Mouse (Mus musculus): Measurements from ENCODE around the gene Ell. TPM values are rescaled to one million over a fixed set of nuclear protein-coding genes. Genes with fewer than 3 reads are reported as not detected.
A peak's percentile ranks its signal among the peaks of the same experiment; 100 is the strongest.

Ell gene
- total RNA-seq, 2 experiments from 2014 or later = 12.7 to 19.8 TPM

GRCm38 (mm10) chr8:70611849-70612248 is 72.6 kb downstream of the Ell start:
- DNase-seq = peak; percentile 87

GRCm38 (mm10) chr8:70613763-70614162 is 74.5 kb downstream of the Ell start:
- DNase-seq = no peak

DNA sequence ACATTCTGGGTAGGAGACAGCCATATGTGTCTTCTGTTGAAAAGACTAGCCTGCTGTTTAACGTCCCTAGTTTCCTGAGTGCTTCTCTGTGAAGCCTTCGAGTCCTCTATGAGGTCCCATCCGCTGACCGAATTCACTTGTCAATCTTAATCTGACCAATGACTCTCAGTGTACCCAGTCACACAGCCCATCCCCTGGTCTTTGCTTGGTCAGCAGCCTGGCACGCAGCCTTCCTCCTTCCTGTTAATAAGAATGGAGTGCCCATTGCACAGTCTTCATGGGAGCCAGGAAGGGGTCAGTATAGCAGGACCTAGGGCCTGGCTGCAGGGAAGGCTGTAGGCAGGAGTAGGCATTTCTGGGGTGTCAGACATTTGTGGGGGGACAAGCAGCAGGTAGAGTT is 75.2 kb downstream of the Ell start:
- DNase-seq = no peak

GRCm38 (mm10) chr8:70615281-70615680 is 76.0 kb downstream of the Ell start:
- DNase-seq = no peak

GRCm38 (mm10) chr8:70615894-70616293 is 76.6 kb downstream of the Ell start, which contains the start of gene Lrrc25:
Gene Lrrc25 (plus strand): TSS chr8:70616155.
- DNase-seq = no peak

- no peak for DNase-seq
Measured at GRCm38 (mm10) chr8:70616645-70617044, 77.4 kb downstream of the Ell start.

DNA sequence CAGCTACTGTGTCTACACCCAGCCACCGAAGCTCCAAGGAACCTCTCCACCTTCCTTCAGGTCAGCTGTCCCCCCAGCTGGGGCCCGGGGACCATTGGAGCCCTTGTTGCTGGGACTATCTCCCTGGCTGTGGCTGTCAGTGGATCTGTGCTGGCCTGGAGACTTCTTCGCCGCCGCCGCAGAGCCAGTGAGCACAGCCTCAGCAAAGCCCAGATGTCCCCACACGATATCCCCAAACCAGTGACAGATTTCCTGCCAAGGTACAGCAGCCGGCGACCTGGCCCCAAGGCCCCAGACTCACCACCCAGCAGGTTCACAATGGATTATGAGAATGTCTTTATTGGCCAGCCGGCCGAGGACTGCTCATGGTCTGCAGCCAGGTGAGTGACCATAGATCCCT is 78.7 kb downstream of the Ell start:
- no peak for DNase-seq

- no peak for DNase-seq
Measured at GRCm38 (mm10) chr8:70618888-70619334, 79.7 kb downstream of the Ell start.

DNA sequence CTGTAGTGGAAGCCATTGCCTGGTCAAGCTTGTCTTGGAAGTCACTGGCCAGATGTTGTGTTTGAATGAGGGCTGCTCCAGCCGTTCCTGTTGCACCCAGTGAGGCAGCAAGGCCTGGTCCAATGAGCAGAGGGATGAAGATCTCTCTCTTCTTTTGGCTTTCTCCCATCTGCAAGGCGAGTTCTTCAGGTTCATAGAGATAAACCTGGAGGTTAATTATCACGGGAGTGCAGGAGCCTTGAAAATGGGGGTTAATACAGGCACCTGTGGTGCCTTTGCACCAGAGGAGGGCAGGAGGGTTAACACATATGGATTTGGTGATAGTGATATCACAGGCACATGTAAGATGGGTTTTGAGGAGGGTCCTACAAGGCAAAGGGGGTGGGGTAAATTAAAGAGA is 83.0 kb downstream of the Ell start:
- DNase-seq = no peak

- peak; percentile 72 for DNase-seq
Measured at GRCm38 (mm10) chr8:70625104-70625503, 85.8 kb downstream of the Ell start.

GRCm38 (mm10) chr8:70627041-70627440 is 87.8 kb downstream of the Ell start:
- no peak for DNase-seq

DNA sequence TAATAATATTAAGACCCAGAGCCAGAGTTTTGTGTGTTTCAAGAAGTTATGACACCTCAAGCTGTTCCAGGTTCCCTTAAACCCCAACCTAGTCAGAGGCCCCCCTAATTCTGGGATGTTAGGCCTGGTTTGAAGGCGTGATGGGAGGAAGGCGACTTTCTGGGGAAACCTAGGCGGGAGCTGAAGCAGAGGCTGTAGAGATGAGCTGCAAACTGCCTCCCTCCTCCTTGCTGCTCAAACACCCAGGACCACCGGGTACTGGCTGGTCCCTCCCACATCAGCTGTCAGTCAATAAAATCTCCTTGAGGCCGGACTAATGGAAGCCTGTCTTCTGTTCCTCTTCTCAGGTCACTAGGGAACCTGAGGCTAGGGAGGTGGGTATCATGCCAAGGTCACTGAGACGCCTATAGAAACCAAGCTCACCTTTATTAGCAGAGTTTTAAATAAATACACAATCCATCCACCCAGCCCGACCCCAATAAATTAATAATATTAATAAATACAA is 89.8 kb downstream of the Ell start:
- DNase-seq = no peak

DNA sequence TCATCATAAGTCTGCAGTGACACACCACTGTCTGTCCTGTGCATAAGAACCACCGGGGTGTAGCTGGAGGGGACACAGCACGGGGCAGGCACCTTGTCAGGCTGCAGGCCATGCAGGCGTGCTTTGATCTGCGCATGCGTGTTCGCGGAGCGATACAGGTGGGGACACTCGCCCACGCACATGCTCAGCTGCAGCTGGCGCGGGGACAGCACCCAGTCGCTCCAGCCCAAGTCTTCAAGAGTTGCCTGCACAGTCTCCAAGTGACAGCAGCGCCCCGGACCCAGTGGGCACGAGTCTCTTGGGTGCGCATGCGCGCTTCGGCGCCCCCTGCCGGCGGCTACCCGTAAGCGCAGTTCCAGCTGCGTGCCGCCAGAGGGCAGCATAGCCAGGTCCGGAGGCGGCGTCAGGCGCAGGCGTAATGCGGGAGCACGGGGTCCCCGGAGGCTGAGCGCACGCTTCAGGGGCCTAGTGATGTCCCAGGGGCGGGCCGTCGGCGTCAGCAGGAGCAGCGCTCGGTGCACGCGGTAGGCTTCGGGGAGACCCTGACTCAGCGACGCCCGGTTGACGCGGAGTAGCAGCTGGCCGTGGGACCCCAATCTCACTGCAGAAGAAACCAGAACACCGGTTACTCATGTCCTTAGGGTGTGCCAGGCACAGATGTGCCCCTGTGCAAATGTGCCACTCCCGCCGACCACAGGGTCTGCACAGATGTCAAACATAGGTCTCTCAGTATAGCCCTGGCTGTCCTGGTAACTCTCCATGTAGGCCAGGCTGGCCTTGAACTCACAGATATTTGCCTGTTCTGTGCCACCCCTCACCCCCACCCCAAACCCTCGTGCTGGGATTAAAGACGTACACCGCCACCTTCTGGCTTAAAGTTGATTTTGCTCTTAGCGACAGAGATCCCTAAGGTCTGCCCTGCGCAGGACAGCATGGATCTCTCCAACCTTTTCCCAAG is 90.6 kb downstream of the Ell start:
- DNase-seq = peak; percentile 84

GRCm38 (mm10) chr8:70630532-70631381 is 91.5 kb downstream of the Ell start:
- DNase-seq = peak; percentile 55

- DNase-seq = no peak
Measured at GRCm38 (mm10) chr8:70631436-70631835, 92.2 kb downstream of the Ell start.

- no peak for DNase-seq
Measured at GRCm38 (mm10) chr8:70632346-70632892, 93.2 kb downstream of the Ell start, which contains the start of gene Gdf15. Gene Gdf15 (minus strand): TSS chr8:70632456.

GRCm38 (mm10) chr8:70634066-70634465 is 94.8 kb downstream of the Ell start:
- DNase-seq = peak; percentile 68

- no peak for DNase-seq
Measured at GRCm38 (mm10) chr8:70635527-70635926, 96.3 kb downstream of the Ell start.

- DNase-seq = no peak
Measured at GRCm38 (mm10) chr8:70636838-70637237, 97.6 kb downstream of the Ell start.

DNA sequence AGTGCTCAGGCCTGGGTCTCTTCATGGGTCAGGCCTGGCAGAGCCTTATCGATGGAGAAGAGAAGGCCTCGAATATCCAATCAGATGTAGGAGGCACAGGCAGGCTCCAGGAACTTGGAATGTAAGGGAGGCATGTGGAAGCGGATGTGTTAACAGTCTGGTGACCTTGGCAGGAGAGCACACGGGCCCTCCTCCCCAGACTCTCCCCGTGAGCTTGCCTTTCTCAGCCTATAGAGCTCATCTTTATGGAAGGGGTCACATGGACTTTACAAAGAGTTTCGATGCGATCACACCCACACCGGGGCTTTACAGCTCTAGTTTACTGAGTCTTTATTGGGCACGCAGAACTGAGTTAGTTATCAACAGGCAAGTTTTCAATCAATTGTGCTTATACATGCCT is 99.5 kb downstream of the Ell start:
- no peak for DNase-seq

All from gastrocnemius, postnatal 10 days (tissue).